Mouse (Mus musculus): ENCODE data around the gene Cln3. TPM values are rescaled to one million over a fixed set of nuclear protein-coding genes. Genes with fewer than 3 reads are reported as not detected.

Cln3 gene
- polyA plus RNA-seq, 1 experiment: 120 TPM

DNA sequence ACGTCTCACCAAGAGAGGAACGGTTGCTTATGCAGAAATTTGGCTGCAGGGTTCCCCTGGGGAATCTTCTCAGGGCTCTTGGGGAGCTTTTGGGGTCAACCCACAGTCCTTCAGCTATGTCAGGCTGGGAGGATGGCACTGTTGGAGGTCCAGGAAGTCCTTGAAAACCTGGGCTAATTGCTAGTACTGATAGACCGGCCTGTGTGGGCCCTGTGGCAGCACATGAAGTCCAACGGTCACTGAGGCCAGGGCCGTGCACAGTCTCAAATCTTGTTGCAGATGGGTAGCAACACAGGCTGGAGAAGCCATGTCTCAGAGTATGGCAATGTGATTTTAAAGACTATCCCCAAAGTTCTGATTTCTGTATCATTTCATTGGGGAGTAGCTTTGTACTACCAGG is 22.2 kb upstream of the Cln3 start:
- no peak overlapping the region for H3K4me3 ChIP-seq (ENCODE audit: insufficient read depth, low read depth, low read length)
- no peaks in the 10 kb centered on the region for H3K4me1 ChIP-seq (ENCODE audit: control insufficient read depth, insufficient read depth, low read length)
- no peaks in the 10 kb centered on the region for H3K27me3 ChIP-seq (replicated peaks; ENCODE audit: control insufficient read depth, insufficient read depth, low read length)
- WGBS: 85% methylated on average over 5 of the region's 5 CpGs
- TF ChIP-seq CTCF (conservative IDR thresholded peaks at IDR 0.05; ENCODE audit: insufficient read depth, insufficient read length, low read depth, low read length) (no peak), POLR2A (IDR thresholded peaks at IDR 0.05; ENCODE audit: low read depth, low read length) (no peak)
- no peak for DNase-seq
- no peaks in the 10 kb centered on the region for H3K36me3 ChIP-seq (ENCODE audit: control insufficient read depth, insufficient read depth, low read length)
- H3K27ac ChIP-seq (ENCODE audit: insufficient read depth, low read depth, low read length): no peak overlapping the region

DNA sequence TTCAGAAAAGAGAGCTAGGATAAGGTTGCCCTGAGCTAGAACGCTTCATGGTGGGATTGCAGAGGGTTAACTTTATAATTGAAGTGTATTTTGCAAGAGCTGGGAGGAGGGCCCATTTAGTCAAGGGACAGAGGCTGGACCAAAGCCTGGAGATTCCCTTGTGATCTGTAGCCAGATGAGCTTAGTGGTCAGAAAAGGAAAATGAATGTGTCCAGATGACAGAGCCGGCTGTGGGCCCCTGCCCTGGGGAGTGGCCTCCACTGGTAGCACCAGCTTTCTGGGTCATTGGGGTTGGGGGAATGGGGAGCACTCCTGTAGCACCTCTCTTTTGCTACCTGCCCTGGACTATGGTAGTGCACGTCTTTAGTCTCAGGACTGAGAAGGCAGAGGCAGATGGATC is 21.4 kb upstream of the Cln3 start:
- Histone ChIP-seq H3K4me3 (ENCODE audit: insufficient read depth, low read depth, low read length) (no peak overlapping the region), H3K4me1 (ENCODE audit: control insufficient read depth, insufficient read depth, low read length) (no peaks in the 10 kb centered on the region), H3K36me3 (ENCODE audit: control insufficient read depth, insufficient read depth, low read length) (no peaks in the 10 kb centered on the region), H3K27me3 (replicated peaks; ENCODE audit: control insufficient read depth, insufficient read depth, low read length) (no peaks in the 10 kb centered on the region), H3K27ac (ENCODE audit: insufficient read depth, low read depth, low read length) (no peak overlapping the region)
- peak; percentile 48 for DNase-seq
- TF ChIP-seq CTCF (conservative IDR thresholded peaks at IDR 0.05; ENCODE audit: insufficient read depth, insufficient read length, low read depth, low read length) (no peak), POLR2A (IDR thresholded peaks at IDR 0.05; ENCODE audit: low read depth, low read length) (no peak)
- 87% methylated on average over 3 of the region's 3 CpGs for WGBS

DNA sequence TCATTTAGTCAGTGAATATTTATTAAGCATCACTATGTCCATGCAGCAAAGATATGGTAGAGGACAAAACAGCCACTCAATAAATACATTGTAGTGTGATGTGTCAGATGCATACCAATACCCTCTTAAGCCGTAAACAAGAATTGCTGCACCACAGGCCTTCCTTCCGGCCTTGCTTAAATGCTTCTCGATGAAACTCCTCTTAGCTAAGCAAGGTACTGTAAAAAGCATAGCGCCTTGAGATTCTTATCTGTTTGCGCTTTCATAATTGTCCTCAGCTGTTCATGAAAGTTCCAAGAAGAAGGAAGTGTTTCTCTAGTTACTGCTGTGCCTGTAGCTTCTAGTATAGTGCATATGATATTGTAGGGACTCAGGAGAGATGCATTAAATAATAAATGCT is 21.0 kb upstream of the Cln3 start:
- TF ChIP-seq POLR2A (IDR thresholded peaks at IDR 0.05; ENCODE audit: low read depth, low read length) (no peak), CTCF (conservative IDR thresholded peaks at IDR 0.05; ENCODE audit: insufficient read depth, insufficient read length, low read depth, low read length) (no peak)
- Histone ChIP-seq H3K4me1 (ENCODE audit: control insufficient read depth, insufficient read depth, low read length) (no peaks in the 10 kb centered on the region), H3K4me3 (ENCODE audit: insufficient read depth, low read depth, low read length) (no peak overlapping the region), H3K36me3 (ENCODE audit: control insufficient read depth, insufficient read depth, low read length) (no peaks in the 10 kb centered on the region), H3K27ac (ENCODE audit: insufficient read depth, low read depth, low read length) (no peak overlapping the region), H3K27me3 (replicated peaks; ENCODE audit: control insufficient read depth, insufficient read depth, low read length) (no peaks in the 10 kb centered on the region)
- WGBS: 68% methylated on average over 5 of the region's 5 CpGs
- no peak for DNase-seq

DNA sequence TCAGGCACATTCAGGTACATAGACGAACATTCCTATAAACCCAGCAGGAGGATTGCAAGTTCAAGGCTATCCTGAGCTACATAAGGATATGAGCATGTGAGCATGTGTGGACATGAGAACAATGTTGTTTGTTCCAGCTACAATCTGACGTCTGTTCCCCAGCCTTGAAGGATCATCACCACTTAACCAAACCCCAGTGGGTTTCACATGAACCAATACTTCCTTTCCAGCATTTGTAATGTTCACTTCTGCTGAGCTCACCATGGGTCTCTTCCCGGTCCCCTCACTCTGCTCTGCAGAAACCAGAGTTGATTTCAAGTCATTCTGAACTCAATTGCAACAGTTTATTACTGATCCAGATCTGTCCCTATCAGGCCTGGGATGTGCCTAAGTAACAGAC is 17.0 kb upstream of the Cln3 start:
- no peaks in the 10 kb centered on the region for H3K36me3 ChIP-seq (ENCODE audit: control insufficient read depth, insufficient read depth, low read length)
- 88% methylated on average over 3 of the region's 3 CpGs for WGBS
- no peaks in the 10 kb centered on the region for H3K4me1 ChIP-seq (ENCODE audit: control insufficient read depth, insufficient read depth, low read length)
- no peak for DNase-seq
- TF ChIP-seq POLR2A (IDR thresholded peaks at IDR 0.05; ENCODE audit: low read depth, low read length) (no peak), CTCF (conservative IDR thresholded peaks at IDR 0.05; ENCODE audit: insufficient read depth, insufficient read length, low read depth, low read length) (no peak)
- H3K27ac ChIP-seq (ENCODE audit: insufficient read depth, low read depth, low read length): no peak overlapping the region
- no peak overlapping the region for H3K4me3 ChIP-seq (ENCODE audit: insufficient read depth, low read depth, low read length)
- no peaks in the 10 kb centered on the region for H3K27me3 ChIP-seq (replicated peaks; ENCODE audit: control insufficient read depth, insufficient read depth, low read length)

DNA sequence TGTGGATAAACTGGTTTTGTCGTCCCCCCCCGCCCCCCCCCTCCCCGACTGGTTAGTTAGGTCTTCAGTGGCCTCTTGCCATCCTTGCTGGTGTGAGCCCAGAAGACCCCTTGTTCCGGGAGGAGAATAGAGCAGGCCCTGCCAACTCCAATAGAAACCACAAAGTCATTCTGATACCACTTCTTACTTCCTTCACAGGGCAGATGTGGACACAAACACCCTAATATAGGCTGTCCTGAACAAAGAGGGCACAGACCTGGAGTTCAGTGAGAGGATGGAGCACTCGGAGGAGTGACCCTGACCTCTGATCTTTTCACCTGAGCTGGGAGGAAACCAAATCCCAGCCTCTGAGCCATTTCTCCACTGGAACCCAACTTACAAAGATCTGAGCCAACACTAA is 16.3 kb upstream of the Cln3 start:
- no peak overlapping the region for H3K27ac ChIP-seq (ENCODE audit: insufficient read depth, low read depth, low read length)
- H3K4me3 ChIP-seq (ENCODE audit: insufficient read depth, low read depth, low read length): no peak overlapping the region
- H3K4me1 ChIP-seq (ENCODE audit: control insufficient read depth, insufficient read depth, low read length): no peaks in the 10 kb centered on the region
- H3K36me3 ChIP-seq (ENCODE audit: control insufficient read depth, insufficient read depth, low read length): no peaks in the 10 kb centered on the region
- no peak for DNase-seq
- TF ChIP-seq POLR2A (IDR thresholded peaks at IDR 0.05; ENCODE audit: low read depth, low read length) (no peak), CTCF (conservative IDR thresholded peaks at IDR 0.05; ENCODE audit: insufficient read depth, insufficient read length, low read depth, low read length) (no peak)
- H3K27me3 ChIP-seq (replicated peaks; ENCODE audit: control insufficient read depth, insufficient read depth, low read length): no peaks in the 10 kb centered on the region
- WGBS: 32% methylated on average over 5 of the region's 5 CpGs

DNA sequence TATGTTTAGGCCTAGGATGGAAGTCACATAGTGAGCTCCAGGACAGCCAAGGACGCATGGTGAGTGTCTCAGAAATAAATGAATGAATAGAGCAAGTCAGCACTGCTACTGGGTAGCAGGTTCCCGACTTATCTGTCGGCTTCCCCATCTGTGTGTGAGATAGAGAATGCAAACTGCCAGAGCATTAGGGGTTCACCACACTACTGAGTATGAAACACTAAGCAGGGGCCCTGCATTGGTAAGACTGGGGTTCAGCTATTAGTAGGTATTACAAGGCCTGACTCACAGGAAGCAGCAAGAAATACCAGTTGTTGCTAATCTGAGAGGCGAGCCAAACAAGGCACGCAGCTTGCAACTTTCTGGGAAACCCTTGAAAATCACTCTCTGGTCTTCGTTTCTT is 13.3 kb upstream of the Cln3 start:
- Histone ChIP-seq H3K4me3 (ENCODE audit: insufficient read depth, low read depth, low read length) (no peak overlapping the region), H3K27me3 (replicated peaks; ENCODE audit: control insufficient read depth, insufficient read depth, low read length) (no peaks in the 10 kb centered on the region), H3K4me1 (ENCODE audit: control insufficient read depth, insufficient read depth, low read length) (no peaks in the 10 kb centered on the region), H3K27ac (ENCODE audit: insufficient read depth, low read depth, low read length) (no peak overlapping the region), H3K36me3 (ENCODE audit: control insufficient read depth, insufficient read depth, low read length) (no peaks in the 10 kb centered on the region)
- no peak for DNase-seq
- TF ChIP-seq POLR2A (IDR thresholded peaks at IDR 0.05; ENCODE audit: low read depth, low read length) (no peak), CTCF (conservative IDR thresholded peaks at IDR 0.05; ENCODE audit: insufficient read depth, insufficient read length, low read depth, low read length) (no peak)
- 85% methylated on average over 6 of the region's 6 CpGs for WGBS

DNA sequence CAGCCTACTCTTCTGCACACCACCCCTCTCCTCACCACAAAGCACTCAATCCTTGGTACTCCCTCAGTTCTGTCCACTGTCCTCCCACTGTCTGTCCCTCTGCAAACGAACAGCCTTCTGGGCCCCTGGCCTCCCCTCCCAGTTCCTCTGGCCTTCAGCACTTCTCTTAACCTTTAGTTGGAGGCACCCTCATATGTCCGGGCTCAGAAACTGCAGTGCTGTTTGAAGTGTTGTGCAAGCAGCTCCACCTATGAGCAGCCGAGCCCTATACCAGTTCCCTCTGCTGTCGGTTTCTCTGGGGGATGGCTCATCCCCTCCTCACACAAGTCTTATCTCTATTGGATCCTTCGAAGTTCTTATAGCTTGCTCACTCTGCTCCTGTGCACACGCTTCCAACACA is 10.8 kb upstream of the Cln3 start:
- 71% methylated on average over 6 of the region's 6 CpGs for whole genome bisulfite sequencing
- H3K27ac ChIP-seq (ENCODE audit: insufficient read depth, low read depth, low read length): no peak overlapping the region
- TF ChIP-seq CTCF (conservative IDR thresholded peaks at IDR 0.05; ENCODE audit: insufficient read depth, insufficient read length, low read depth, low read length): no peak
- TF ChIP-seq POLR2A (IDR thresholded peaks at IDR 0.05; ENCODE audit: low read depth, low read length): no peak
- H3K27me3 ChIP-seq (replicated peaks; ENCODE audit: control insufficient read depth, insufficient read depth, low read length): no peaks in the 10 kb centered on the region
- H3K4me1 ChIP-seq (ENCODE audit: control insufficient read depth, insufficient read depth, low read length): no peaks in the 10 kb centered on the region
- no peak overlapping the region for H3K4me3 ChIP-seq (ENCODE audit: insufficient read depth, low read depth, low read length)
- H3K36me3 ChIP-seq (ENCODE audit: control insufficient read depth, insufficient read depth, low read length): no peaks in the 10 kb centered on the region
- DNase-seq: no peak

DNA sequence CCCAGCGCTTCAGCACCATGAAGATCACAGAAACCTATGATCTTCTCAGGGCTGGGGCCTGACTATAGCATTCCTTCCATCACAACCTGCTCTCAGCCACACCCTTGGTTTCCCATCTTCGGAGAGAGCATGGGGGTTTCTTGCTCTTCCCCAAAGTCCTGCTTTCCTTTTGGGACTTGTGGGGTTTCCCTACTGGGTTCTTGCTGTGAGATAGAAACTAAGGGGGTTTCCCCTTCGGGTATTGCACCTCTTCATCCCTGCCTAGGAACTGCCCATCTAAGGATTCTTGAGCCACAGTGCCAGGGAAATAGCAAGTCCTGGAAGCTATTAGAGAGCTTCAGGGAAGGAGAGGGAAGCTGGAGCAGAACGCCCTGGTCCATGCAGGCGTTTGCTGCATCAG is 10.3 kb upstream of the Cln3 start:
- DNase-seq: no peak
- H3K4me3 ChIP-seq (ENCODE audit: insufficient read depth, low read depth, low read length): no peak overlapping the region
- TF ChIP-seq POLR2A (IDR thresholded peaks at IDR 0.05; ENCODE audit: low read depth, low read length) (no peak), CTCF (conservative IDR thresholded peaks at IDR 0.05; ENCODE audit: insufficient read depth, insufficient read length, low read depth, low read length) (no peak)
- 74% methylated on average over 5 of the region's 5 CpGs for WGBS
- no peaks in the 10 kb centered on the region for H3K27me3 ChIP-seq (replicated peaks; ENCODE audit: control insufficient read depth, insufficient read depth, low read length)
- H3K4me1 ChIP-seq (ENCODE audit: control insufficient read depth, insufficient read depth, low read length): no peaks in the 10 kb centered on the region
- no peaks in the 10 kb centered on the region for H3K36me3 ChIP-seq (ENCODE audit: control insufficient read depth, insufficient read depth, low read length)
- H3K27ac ChIP-seq (ENCODE audit: insufficient read depth, low read depth, low read length): no peak overlapping the region

Data from kidney, adult 2 months (tissue).